Mouse (Mus musculus) brain, embryonic 14.5 days (tissue): ENCODE measurements around the gene Tcea2.

Experiments
- CTCF ChIP-seq: fragments of 200-500 bp; IDR thresholded peaks from 2 replicates; pipeline ENCODE4 v1.5.1; 2012; ENCODE audit warnings: inconsistent platforms, mild to moderate bottlenecking, moderate library complexity, borderline replicate concordance; ENCODE audit not compliant: insufficient read depth, insufficient read length; ENCODE audit errors: extremely low read depth
- POLR2A ChIP-seq: fragments of 200-500 bp; IDR thresholded peaks from 2 replicates; pipeline ENCODE4 v1.6.1; 2012; ENCODE audit warnings: mild to moderate bottlenecking, inconsistent platforms, borderline replicate concordance; ENCODE audit not compliant: poor library complexity, insufficient read depth, insufficient read length, severe bottlenecking; ENCODE audit errors: extremely low read depth

DNA sequence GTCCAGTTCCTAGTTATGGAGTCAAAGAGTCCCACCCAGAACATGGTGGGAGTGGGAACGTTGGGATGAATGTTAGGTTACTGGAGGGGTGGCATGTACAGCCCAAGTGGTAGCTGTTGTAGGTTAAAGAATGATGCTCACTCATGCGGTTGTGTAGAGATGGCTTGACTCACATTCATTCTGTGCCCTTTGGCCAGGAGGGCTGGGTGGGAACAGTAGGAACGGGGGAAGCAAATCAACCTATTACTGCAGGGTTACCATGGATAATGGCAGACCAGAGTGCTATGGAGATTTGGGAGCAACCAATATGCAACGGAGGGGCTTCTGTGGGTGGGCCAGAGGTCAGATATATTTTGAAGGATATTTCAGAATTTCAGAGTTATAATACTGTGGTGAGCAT lies 5.2 kb upstream of the Tcea2 start:
- TF ChIP-seq CTCF (no peak), POLR2A (no peak)
